Mouse (Mus musculus) adrenal gland, adult 10 weeks (tissue): ENCODE measurements around the gene Tom1l2. TPM values are rescaled to one million over a fixed set of nuclear protein-coding genes. Genes with fewer than 3 reads are reported as not detected.

Experiments
- polyA plus RNA-seq: library from polyadenylated mRNA; stranded (reverse); fragments of 350-450 nt; fragmentation: Illumina TruSeq; extraction: RNeasy Lipid Tissue Mini Kit (QIAGEN cat#74804); gene quantifications from one replicate; pipeline ENCODE4 v1.2.3, GENCODE M21; 2014; ENCODE audit warnings: low read depth, low replicate concordance

Tom1l2 gene
- 23.9 TPM for polyA plus RNA-seq

GRCm38 (mm10) chr11:60352559-60353411, at the start of gene Tom1l2, which contains the start of gene Drc3:
Gene Tom1l2 (minus strand): TSS chr11:60352905.
Gene Drc3 (plus strand): TSS chr11:60353329.

GRCm38 (mm10) chr11:60222469-60223236, 130.1 kb downstream of the Tom1l2 start, which contains the start of gene Srebf1:
Gene Srebf1 (minus strand): TSS chr11:60222581.

Other genes starting within 250 kb of the Tom1l2 start
- 3.5 TPM for gene Rai1, start 247.9 kb downstream of the Tom1l2 start, polyA plus RNA-seq
- gene Srebf1, start 130.3 kb downstream of the Tom1l2 start, polyA plus RNA-seq: 2.0 TPM
- 0.82 TPM for gene Drc3, start 424 bp upstream of the Tom1l2 start, polyA plus RNA-seq
- gene Gid4, start 64.2 kb upstream of the Tom1l2 start, polyA plus RNA-seq: 71.3 TPM
- 16.2 TPM for gene Atpaf2, start 65.6 kb upstream of the Tom1l2 start, polyA plus RNA-seq
- gene Drg2, start 101.7 kb upstream of the Tom1l2 start, polyA plus RNA-seq: 26.8 TPM
- 0.06 TPM for gene Myo15, start 116.4 kb upstream of the Tom1l2 start, polyA plus RNA-seq
- 89.8 TPM for gene Alkbh5, start 183.5 kb upstream of the Tom1l2 start, polyA plus RNA-seq